Mouse (Mus musculus) CH12.LX (cell line): ENCODE data around the gene Rps6ka1.

Source experiments
- CTCF ChIP-seq, 2 experiments: IDR thresholded peaks in 1 of 2; conservative IDR thresholded peaks in 1 of 2; 2 replicates each; pipeline ENCODE4 v1.5.1; 2011 to 2012; ENCODE audit warnings: low read depth in 2 of 2, low read length in 2 of 2, improper control_type of control experiment in 1 of 2, inconsistent platforms in 1 of 2, mild to moderate bottlenecking in 1 of 2, moderate library complexity in 1 of 2
- E2F4 ChIP-seq: IDR thresholded peaks from 2 replicates; pipeline ENCODE4 v1.6.1; 2011; ENCODE audit warnings: low read depth, low read length, improper control_type of control experiment; ENCODE audit not compliant: insufficient replicate concordance
- MAFK ChIP-seq: IDR thresholded peaks from 2 replicates; pipeline ENCODE4 v1.6.1; 2011; ENCODE audit warnings: low read length, improper control_type of control experiment; ENCODE audit not compliant: insufficient replicate concordance
- MAX ChIP-seq: IDR thresholded peaks from 2 replicates; pipeline ENCODE4 v1.6.1; 2011; ENCODE audit warnings: low read length, improper control_type of control experiment
- MYC ChIP-seq: IDR thresholded peaks from 2 replicates; pipeline ENCODE4 v1.6.1; 2011; ENCODE audit warnings: low read depth, mild to moderate bottlenecking, improper control_type of control experiment, low read length
- POLR2A ChIP-seq: IDR thresholded peaks from 2 replicates; pipeline ENCODE4 v1.6.1; 2011; ENCODE audit warnings: low read depth, mild to moderate bottlenecking, improper control_type of control experiment, low read length
- RCOR1 ChIP-seq: conservative IDR thresholded peaks from 2 replicates; pipeline ENCODE4 v1.6.1; 2012; ENCODE audit warnings: low read depth, mild to moderate bottlenecking, inconsistent platforms, low read length, improper control_type of control experiment
- SMC3 ChIP-seq: IDR thresholded peaks from 2 replicates; pipeline ENCODE4 v1.6.1; 2011; ENCODE audit warnings: low read depth, low read length, improper control_type of control experiment
- ZMIZ1 ChIP-seq: IDR thresholded peaks from 2 replicates; pipeline ENCODE4 v1.6.1; 2012; ENCODE audit warnings: low read depth, mild to moderate bottlenecking, inconsistent platforms, low read length, improper control_type of control experiment

DNA sequence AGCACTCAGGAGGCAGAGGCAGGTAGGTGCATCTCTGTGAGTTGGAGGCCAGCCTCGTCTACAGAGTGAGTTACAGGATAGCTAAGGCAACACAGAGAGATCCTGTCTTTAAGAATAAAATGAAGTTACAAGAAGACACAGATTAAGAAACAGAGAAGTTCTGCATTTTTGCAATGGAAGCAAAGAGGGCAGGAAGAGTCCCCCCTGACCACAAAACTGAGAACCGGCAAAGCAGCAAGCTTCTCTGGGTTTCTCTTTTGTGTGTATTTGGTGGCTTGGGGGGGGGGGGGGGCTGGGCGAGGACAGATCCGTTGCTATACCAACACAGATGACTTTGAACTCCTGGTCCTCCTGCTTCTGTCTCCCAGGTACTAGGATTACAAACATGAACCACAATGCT, 19.5 kb upstream of the Rps6ka1 start:
- TF ChIP-seq MAX (no peak), ZMIZ1 (no peak), CTCF (conservative IDR thresholded peaks at IDR 0.05 in 1 of 2, IDR thresholded peaks at IDR 0.05 in 1 of 2; ENCODE audit: low read depth in 2 of 2, low read length in 2 of 2) (no peak), MYC (no peak), RCOR1 (no peak), POLR2A (no peak), SMC3 (no peak), MAFK (no peak), E2F4 (no peak)
